Mouse (Mus musculus): ENCODE measurements around the gene Dlx5.

Gene Dlx5

DNA sequence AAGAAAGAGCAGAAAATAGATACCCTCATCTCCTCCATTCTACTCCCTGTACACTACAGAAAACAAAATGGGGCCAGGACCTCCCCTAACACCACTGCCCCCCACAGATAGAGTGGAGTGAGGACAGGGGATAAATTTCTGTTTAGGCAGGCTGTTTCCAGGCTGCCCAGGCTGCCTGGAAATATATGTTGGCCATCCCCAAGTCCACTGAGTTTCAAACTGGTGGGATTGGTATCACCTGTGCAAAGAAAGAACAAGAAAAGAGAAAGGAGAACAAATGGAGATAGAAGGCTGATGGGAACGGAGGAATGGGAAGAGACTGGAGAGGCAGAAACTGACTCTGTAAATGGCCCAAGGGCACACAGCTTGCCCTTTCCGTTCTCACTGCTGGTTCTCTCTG, 5.7 kb downstream of the Dlx5 start:
- DNase-seq (ENCODE audit: low read depth, low spot score) = no peak

DNA sequence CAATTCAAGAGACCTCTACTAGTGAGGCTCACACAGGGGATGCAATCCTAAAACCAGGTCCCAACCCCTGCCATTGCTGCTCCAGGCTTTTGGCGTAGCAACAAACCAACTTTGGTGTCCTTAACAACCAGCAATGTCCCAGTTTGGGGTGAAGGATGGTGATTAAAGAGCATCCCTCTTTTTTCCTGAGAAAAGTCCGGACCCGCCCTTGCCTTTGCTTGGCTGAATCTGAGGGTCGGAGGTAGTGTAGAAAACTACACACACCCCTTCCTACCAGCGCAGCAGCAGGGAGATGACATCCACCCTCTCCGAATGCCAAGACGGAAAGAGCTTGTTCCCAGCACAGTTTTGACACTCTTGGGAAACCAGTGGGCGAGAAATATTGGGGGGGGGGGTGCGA, 6.2 kb downstream of the Dlx5 start:
- no peak for DNase-seq (ENCODE audit: low read depth, low spot score)

GRCm38 (mm10) chr6:6875136-6875535, 6.7 kb downstream of the Dlx5 start:
- DNase-seq (ENCODE audit: low read depth, low spot score) = no peak

DNA sequence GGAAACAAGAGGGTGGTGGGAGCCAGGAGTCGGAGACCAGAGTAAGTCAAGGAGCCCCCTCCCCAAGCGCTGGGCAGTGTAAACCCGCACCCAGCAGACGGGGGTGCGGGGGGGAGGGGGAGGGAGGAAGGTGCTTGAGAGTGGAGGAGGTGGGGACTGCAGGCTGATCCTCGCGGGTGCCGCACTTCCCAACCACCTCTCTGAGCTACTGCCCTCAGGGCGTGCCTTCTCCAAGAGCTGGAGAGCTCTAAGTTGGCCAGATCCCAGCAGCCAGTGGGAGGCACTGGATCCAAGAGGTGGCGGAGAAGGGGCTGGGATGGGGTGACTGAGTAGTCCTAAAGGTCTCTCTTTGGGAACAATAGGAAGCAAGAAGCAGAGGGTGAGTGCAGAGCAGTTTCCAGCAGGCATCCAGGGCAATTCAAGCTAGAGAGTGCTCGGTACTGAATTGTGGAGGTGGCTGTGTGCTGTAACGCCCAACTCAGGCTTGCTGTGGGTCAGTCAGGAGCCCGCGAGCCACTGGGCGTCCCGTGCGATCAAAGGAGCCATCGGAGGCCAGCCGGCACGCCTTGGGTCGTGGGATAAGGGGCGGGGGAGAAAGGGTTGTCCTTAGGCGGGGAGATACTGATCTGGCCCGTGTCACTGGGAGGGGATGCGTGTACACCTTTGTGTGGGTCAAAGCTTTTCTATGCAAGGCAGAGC, 7.7 kb downstream of the Dlx5 start:
- no peak for DNase-seq (ENCODE audit: low read depth, low spot score)

- no peak for DNase-seq (ENCODE audit: low read depth, low spot score)
Measured at GRCm38 (mm10) chr6:6873476-6874072, 8.3 kb downstream of the Dlx5 start.

GRCm38 (mm10) chr6:6872873-6873272, 9.0 kb downstream of the Dlx5 start:
- DNase-seq (ENCODE audit: low read depth, low spot score) = no peak

GRCm38 (mm10) chr6:6871692-6872091, 10.2 kb downstream of the Dlx5 start:
- no peak for DNase-seq (ENCODE audit: low read depth, low spot score)

DNA sequence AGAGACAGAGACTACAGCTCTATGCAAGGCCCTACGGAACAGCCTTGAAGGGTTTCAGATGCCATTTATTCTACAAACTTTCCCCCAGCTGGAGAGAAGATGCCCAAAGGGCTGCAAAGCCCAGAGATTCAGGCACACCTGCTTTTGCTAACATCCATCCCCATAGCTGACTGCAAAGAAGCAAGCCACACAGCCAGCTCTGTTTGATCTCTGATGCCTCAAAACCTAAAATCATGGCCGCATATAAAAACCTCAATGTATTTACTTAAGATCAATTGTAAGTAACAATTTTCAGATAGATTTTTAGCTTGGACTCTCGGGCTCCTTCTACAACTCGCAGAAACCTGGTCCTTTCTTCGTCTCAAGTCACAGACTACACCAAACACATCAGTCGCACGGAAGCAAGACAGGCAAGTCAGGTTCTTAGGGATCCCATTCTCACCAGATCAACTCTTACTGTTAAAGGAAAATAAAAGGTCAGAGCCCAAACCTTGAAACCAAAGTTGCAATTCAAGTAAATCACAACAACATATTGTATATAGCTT, 10.9 kb downstream of the Dlx5 start:
- no peak for DNase-seq (ENCODE audit: low read depth, low spot score)

DNA sequence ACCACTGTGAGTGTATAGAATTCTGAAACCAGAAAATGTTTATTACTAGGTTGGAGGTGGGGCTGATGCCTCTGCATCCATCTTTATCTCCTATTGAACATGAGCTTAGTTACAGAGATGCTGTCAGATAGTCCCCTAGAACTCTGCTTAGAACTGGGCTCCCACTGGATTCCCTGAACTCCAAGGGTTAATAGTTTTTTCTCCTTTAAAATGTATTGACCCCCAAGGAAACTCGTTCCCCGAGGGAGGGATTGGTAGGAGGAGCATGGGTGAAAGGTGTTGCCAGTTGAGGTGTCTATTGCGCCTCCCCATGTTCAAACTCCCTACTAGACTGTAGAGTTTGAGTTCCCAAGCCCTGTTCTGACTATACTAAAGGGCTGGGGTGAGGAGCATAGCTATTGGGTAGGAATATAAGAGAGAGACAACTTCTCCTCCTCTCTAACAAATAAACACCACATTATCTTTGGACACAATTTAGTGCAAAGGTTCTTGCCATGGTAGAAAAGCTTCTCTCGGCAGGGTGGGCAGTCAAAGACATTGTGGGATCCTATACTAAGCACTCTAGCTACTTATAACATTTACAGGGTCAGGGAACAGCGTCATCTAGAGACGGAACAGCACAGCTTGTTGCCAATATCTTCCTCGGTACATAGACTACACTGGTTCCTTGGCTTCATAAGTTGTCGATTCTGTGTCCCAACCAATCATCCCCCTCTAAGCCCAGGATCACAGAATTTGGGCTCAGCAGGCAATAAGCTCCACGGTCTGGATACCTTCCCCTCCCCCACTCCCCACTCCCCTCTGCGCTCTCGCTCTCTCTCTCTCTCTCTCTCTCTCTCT, 11.7 kb downstream of the Dlx5 start:
- no peak for DNase-seq (ENCODE audit: low read depth, low spot score)

GRCm38 (mm10) chr6:6869041-6869685, 12.7 kb downstream of the Dlx5 start:
- no peak for DNase-seq (ENCODE audit: low read depth, low spot score)

DNA sequence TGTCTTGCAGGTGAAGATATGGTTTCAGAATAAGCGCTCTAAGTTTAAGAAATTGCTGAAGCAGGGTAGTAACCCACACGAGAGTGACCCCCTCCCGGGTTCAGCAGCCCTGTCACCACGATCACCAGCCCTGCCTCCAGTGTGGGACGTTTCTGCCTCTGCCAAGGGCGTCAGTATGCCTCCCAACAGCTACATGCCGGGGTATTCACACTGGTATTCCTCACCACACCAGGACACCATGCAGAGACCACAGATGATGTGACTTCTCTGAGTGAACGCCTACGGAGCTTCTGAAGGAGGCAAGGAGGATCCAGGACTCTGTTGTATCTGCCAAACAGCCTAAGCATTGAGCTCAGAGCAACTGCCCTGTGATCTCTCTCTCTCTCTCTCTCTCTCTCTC, 14.9 kb downstream of the Dlx5 start:
- DNase-seq (ENCODE audit: low read depth, low spot score) = no peak

GRCm38 (mm10) chr6:6864441-6865440, 17.1 kb downstream of the Dlx5 start:
- DNase-seq (ENCODE audit: low read depth, low spot score) = no peak

DNA sequence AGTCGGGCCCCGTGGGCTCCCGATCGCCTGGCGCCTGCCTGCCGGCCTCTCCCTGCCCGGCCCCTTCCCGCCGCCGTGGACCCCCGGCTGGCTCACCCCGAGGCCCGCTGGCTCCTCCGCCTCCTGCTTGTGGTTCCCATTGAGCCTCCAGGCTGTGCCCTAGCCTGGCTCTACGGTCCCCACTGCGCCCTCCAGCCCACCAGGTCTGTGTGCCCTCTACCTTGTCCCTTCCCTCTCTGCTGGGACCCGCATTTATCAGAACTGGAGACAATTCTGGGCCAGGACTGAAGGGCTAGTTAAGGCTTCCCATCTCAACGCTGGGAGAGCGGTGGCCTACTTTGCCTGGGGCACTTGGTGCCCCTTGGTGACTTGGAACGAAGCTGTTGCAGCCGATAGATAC, 17.9 kb downstream of the Dlx5 start:
- DNase-seq (ENCODE audit: low read depth, low spot score) = no peak

DNA sequence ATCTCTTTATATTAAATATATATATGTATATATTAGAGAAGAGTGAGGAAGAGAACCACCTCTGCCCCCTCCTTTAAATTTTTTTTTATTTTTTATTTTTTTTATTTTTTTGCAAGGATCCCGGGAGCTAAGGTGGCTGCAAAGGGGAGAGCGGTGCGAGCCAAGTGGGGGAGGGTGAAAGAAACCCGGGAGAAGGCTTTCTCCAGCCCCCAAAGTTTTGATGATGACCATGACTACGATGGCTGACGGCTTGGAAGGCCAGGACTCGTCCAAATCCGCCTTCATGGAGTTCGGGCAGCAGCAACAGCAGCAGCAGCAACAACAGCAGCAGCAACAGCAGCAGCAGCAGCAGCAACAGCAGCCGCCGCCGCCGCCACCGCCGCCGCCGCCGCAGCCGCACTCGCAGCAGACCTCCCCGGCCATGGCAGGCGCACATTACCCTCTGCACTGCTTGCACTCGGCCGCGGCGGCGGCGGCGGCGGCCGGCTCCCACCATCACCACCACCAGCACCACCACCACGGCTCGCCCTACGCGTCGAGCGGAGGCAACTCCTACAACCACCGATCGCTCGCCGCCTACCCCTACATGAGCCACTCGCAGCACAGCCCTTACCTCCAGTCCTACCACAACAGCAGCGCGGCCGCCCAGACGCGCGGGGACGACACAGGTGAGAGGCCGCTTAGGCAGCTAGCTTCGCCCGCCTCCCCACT, 18.6 kb downstream of the Dlx5 start, which contains the start of gene Dlx6:
Gene Dlx6, plus strand, starts transcription at position 175 of the 711 bp plus-strand sequence.
- DNase-seq (ENCODE audit: low read depth, low spot score) = no peak

GRCm38 (mm10) chr6:6862611-6863010, 19.3 kb downstream of the Dlx5 start:
- no peak for DNase-seq (ENCODE audit: low read depth, low spot score)

DNA sequence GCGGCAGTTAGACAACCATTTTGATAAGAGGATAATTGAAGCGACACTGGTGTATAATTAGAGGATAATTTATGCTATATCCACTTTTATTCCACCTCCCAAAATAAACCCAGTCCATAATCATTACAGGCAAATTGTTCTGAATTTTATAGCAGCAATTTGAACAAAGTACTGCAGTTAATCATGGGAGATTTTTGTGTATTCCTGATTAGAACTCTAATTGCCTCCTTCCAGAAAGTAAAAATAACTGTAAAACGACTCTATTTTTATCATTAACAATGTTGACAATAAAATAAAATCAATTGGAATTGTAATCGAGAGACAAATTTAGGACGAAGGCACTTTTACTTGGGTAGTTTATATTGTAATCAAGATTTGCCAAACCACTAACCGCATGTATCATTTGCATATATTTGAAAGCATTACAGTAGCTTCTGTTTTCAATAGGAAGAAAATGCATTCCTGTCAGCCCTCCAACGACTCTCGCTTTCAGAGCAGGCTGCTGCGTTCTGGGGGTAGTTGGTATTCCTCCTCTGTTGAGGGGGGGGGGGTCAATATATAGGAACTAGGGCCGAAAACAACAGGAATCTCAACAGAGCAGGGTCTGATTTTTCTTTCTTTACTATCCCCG, 20.0 kb downstream of the Dlx5 start:
- DNase-seq (ENCODE audit: low read depth, low spot score) = no peak

DNA sequence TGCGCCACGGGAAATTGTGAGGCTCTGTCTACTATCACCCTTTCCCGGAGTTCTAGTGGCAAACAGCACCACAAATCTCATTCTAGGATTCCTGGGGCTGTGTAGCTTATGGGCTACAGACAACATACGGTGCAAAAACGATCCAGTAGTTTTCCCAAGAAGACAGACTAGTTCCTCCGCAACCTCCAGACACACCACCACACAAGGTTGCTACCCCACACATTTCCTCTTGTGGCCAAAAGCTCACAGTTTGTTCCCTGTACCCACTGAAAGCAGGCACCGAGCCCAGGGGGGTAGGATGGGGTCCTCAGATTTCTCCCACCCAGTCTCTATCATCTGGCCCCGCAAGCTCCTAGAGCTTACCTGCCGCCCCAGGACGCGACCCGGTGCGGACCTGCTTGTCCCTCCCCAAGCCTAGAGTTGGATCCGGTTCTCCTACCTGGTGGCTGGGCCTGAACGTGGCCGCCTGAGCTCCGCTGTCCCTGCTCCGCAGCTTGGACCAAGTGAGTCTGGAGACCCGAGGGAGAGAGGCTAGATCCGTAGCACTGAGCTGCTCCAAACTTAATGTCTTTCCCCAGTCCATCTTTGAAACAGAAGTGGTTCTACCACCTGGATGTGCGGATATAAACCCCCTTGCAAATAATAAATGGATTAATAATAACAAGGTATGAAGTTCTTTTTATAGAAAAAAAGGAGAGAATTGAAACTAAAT, 20.6 kb downstream of the Dlx5 start:
- no peak for DNase-seq (ENCODE audit: low read depth, low spot score)

DNA sequence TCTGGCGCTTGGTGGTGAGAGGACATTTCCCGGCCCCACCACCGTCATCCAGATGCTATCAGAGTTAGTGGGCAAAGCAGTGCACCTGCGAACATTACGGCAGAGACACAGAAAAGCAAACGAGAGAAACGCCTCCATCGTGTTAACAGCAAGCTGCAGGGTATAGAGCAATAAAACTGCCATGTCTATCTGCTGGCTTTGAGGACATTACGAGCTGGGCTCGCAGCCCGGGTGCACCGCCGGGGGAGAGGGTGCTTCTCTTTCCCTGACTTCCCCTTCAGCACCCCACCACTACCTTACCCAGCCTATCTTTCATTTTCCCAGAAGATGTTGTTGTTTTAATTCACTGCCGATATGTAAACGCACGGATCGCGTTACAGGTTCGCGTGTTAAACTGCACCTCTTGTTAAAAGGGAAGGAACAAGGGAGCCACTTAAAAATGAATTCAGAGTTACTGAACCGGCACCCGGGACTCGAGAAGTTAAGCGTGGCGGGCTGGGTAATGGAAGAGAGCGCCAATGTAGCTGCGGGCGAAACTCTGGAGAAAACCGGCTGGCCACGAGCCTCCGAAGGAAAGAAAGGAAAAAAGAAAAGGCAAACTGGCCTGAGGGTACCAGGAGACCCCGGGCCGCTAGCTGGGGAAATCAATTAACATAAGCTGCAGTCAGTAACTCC, 21.3 kb downstream of the Dlx5 start:
- DNase-seq (ENCODE audit: low read depth, low spot score) = no peak
